Mouse (Mus musculus) olfactory bulb, adult 2 months (tissue): ENCODE measurements around the gene Pdzrn4.

Source experiments
- CTCF ChIP-seq: fragments of 200-500 bp; IDR thresholded peaks from 2 replicates; pipeline ENCODE4 v1.5.1; 2012; ENCODE audit warnings: low read depth, mild to moderate bottlenecking, low read length, moderate library complexity; ENCODE audit not compliant: insufficient read depth
- POLR2A ChIP-seq: fragments of 200-500 bp; IDR thresholded peaks from 2 replicates; pipeline ENCODE4 v1.6.1; 2012; ENCODE audit warnings: mild to moderate bottlenecking, low read depth, low read length, moderate library complexity; ENCODE audit not compliant: insufficient read depth

- TF ChIP-seq CTCF (no peak), POLR2A (no peak)
Observed at GRCm38 (mm10) chr15:92398747-92399146, 2.1 kb downstream of the Pdzrn4 start.
